Mouse (Mus musculus) MEL (cell line): Measurements from ENCODE around the gene Arhgef5. TPM values are rescaled to one million over a fixed set of nuclear protein-coding genes. Genes with fewer than 3 reads are reported as not detected.
A peak's percentile ranks its signal among the peaks of the same experiment; 100 is the strongest.

ENCODE experiments used
- DNase-seq: peaks from one replicate; pipeline ENCODE4 v3.0.0; 2011; ENCODE audit warnings: low read depth, low spot score
- H3K27ac ChIP-seq: 2 replicates; pipeline ENCODE4 v1.5.1; 2012; ENCODE audit warnings: low read depth, mild to moderate bottlenecking, control low read depth, low read length, moderate library complexity; ENCODE audit not compliant: control insufficient read depth
- H3K27me3 ChIP-seq, 2 experiments: fragments of 150-350 bp in 1 of 2; sonication (generic) in 1 of 2; 2 replicates each; pipeline ENCODE4 v1.6.1; 2012; ENCODE audit warnings: low read length in 2 of 2, mild to moderate bottlenecking in 2 of 2, improper control_type of control experiment in 1 of 2, moderate library complexity in 1 of 2; ENCODE audit not compliant: insufficient read depth in 2 of 2, control insufficient read depth in 1 of 2
- H3K36me3 ChIP-seq, 2 experiments: 2 replicates each; pipeline ENCODE4 v1.6.1; 2012 to 2014; ENCODE audit warnings: low read length in 2 of 2, improper control_type of control experiment in 1 of 2, inconsistent platforms in 1 of 2, mild to moderate bottlenecking in 1 of 2; ENCODE audit not compliant: insufficient read depth in 2 of 2, control insufficient read depth in 1 of 2
- H3K4me1 ChIP-seq, 2 experiments: fragments of 150-350 bp in 1 of 2; sonication (generic) in 1 of 2; 2 replicates each; pipeline ENCODE4 v1.6.1; 2012; ENCODE audit warnings: low read length in 2 of 2, improper control_type of control experiment in 1 of 2, mild to moderate bottlenecking in 1 of 2; ENCODE audit not compliant: insufficient read depth in 2 of 2, control insufficient read depth in 1 of 2
- H3K4me3 ChIP-seq, 2 experiments: fragments of 150-350 bp in 1 of 2; sonication (generic) in 1 of 2; 2 replicates each; pipeline ENCODE4 v1.5.1; 2012; ENCODE audit warnings: low read depth in 2 of 2, low read length in 2 of 2, mild to moderate bottlenecking in 2 of 2, moderate library complexity in 2 of 2, control low read depth in 1 of 2, improper control_type of control experiment in 1 of 2; ENCODE audit not compliant: control insufficient read depth in 1 of 2, insufficient read depth in 1 of 2
- H3K79me2 ChIP-seq: 2 replicates; pipeline ENCODE4 v1.6.1; 2012; ENCODE audit warnings: mild to moderate bottlenecking, low read length, moderate library complexity; ENCODE audit not compliant: control insufficient read depth, poor library complexity, insufficient read depth
- H3K9ac ChIP-seq: 2 replicates; pipeline ENCODE4 v1.6.1; 2012; ENCODE audit warnings: low read depth, mild to moderate bottlenecking, control low read depth, low read length, moderate library complexity; ENCODE audit not compliant: control insufficient read depth, poor library complexity, severe bottlenecking
- H3K9me3 ChIP-seq: fragments of 150-350 bp; sonication (generic); replicated peaks from 2 replicates; pipeline ENCODE4 v1.6.1; 2012; ENCODE audit warnings: mild to moderate bottlenecking, low read length, improper control_type of control experiment, moderate library complexity; ENCODE audit not compliant: insufficient read depth
- BHLHE40 ChIP-seq: IDR thresholded peaks from 2 replicates; pipeline ENCODE4 v1.6.1; 2012; ENCODE audit warnings: low read depth, mild to moderate bottlenecking, inconsistent platforms, low read length, improper control_type of control experiment, borderline replicate concordance
- CHD2 ChIP-seq: IDR thresholded peaks from 2 replicates; pipeline ENCODE4 v1.6.1; 2011; ENCODE audit warnings: low read length, improper control_type of control experiment
- CTCF ChIP-seq, 3 experiments: IDR thresholded peaks in 2 of 3; conservative IDR thresholded peaks in 1 of 3; 2 replicates each; pipeline ENCODE4 v1.5.1; 2011 to 2012; ENCODE audit warnings: low read length in 3 of 3, low read depth in 2 of 3, mild to moderate bottlenecking in 2 of 3, improper control_type of control experiment in 1 of 3, inconsistent platforms in 1 of 3, mixed read lengths in 1 of 3, moderate library complexity in 1 of 3; ENCODE audit not compliant: control insufficient read depth in 1 of 3, insufficient read depth in 1 of 3, poor library complexity in 1 of 3, severe bottlenecking in 1 of 3
- GABPA ChIP-seq: IDR thresholded peaks from 2 replicates; pipeline ENCODE4 v1.6.1; 2012; ENCODE audit warnings: low read depth, mild to moderate bottlenecking, inconsistent platforms, low read length, improper control_type of control experiment, moderate library complexity
- HCFC1 ChIP-seq: IDR thresholded peaks from 2 replicates; pipeline ENCODE4 v1.6.1; 2012; ENCODE audit warnings: low read depth, mild to moderate bottlenecking, inconsistent platforms, low read length, improper control_type of control experiment, moderate library complexity
- MAX ChIP-seq: IDR thresholded peaks from 2 replicates; pipeline ENCODE4 v1.6.1; 2011; ENCODE audit warnings: low read length, improper control_type of control experiment
- MYC ChIP-seq: IDR thresholded peaks from 2 replicates; pipeline ENCODE4 v1.6.1; 2011; ENCODE audit warnings: low read depth, mild to moderate bottlenecking, low read length, improper control_type of control experiment, moderate library complexity
- NRF1 ChIP-seq: IDR thresholded peaks from 2 replicates; pipeline ENCODE4 v1.6.1; 2014; ENCODE audit warnings: low read depth, mild to moderate bottlenecking, inconsistent platforms, low read length, improper control_type of control experiment, moderate library complexity; ENCODE audit not compliant: poor library complexity, insufficient read depth, severe bottlenecking
- POLR2AphosphoS2 ChIP-seq: IDR thresholded peaks from 2 replicates; pipeline ENCODE4 v1.6.1; 2011; ENCODE audit warnings: low read length, improper control_type of control experiment
- POLR2AphosphoS5 ChIP-seq: IDR thresholded peaks from 2 replicates; pipeline ENCODE4 v1.6.1; 2012; ENCODE audit warnings: low read depth, borderline replicate concordance, mild to moderate bottlenecking, inconsistent platforms, low read length, moderate library complexity, mixed read lengths
- RAD21 ChIP-seq: IDR thresholded peaks from 2 replicates; pipeline ENCODE4 v1.6.1; 2011; ENCODE audit warnings: mild to moderate bottlenecking, low read depth, low read length, improper control_type of control experiment
- SIN3A ChIP-seq: IDR thresholded peaks from 2 replicates; pipeline ENCODE4 v1.6.1; 2012; ENCODE audit warnings: low read length, improper control_type of control experiment, inconsistent platforms
- SMC3 ChIP-seq: IDR thresholded peaks from 2 replicates; pipeline ENCODE4 v1.6.1; 2011; ENCODE audit warnings: low read depth, low read length, improper control_type of control experiment
- TBP ChIP-seq: IDR thresholded peaks from 2 replicates; pipeline ENCODE4 v1.8.0; 2011; ENCODE audit warnings: low read depth, low read length, improper control_type of control experiment
- TCF12 ChIP-seq: IDR thresholded peaks from 2 replicates; pipeline ENCODE4 v1.6.1; 2014; ENCODE audit warnings: low read depth, mild to moderate bottlenecking, inconsistent platforms, low read length, improper control_type of control experiment, moderate library complexity
- UBTF ChIP-seq: IDR thresholded peaks from 2 replicates; pipeline ENCODE4 v1.6.1; 2012; ENCODE audit warnings: low read depth, mild to moderate bottlenecking, inconsistent platforms, low read length, improper control_type of control experiment, moderate library complexity, borderline replicate concordance; ENCODE audit not compliant: insufficient read depth
- ZC3H11A ChIP-seq: IDR thresholded peaks from 2 replicates; pipeline ENCODE4 v1.6.1; 2012; ENCODE audit warnings: low read depth, mild to moderate bottlenecking, inconsistent platforms, low read length, improper control_type of control experiment
- ZKSCAN1 ChIP-seq: IDR thresholded peaks from 2 replicates; pipeline ENCODE4 v1.6.1; 2012; ENCODE audit warnings: low read depth, mild to moderate bottlenecking, inconsistent platforms, low read length, improper control_type of control experiment, moderate library complexity
- polyA plus RNA-seq, 2 experiments: library from polyadenylated mRNA; stranded (reverse) in 1 of 2; unstranded in 1 of 2; fragments of >175 nt in 1 of 2; fragments of >200 nt in 1 of 2; gene quantifications; 2 replicates each; pipeline versions ENCODE4 v1.2.1 to v1.2.4; 2012; ENCODE audit warnings: low replicate concordance in 2 of 2, low read depth in 1 of 2; ENCODE audit not compliant: insufficient read length in 2 of 2, insufficient read depth in 1 of 2, missing spikeins in 1 of 2
- total RNA-seq: library from RNA; depleted of rRNA; stranded (reverse); fragments of 300-350 nt; gene quantifications from 2 replicates; pipeline ENCODE4 v1.2.3, GENCODE M21; 2012

Gene Arhgef5
- total and polyA plus RNA-seq, 3 experiments: not detected

DNA sequence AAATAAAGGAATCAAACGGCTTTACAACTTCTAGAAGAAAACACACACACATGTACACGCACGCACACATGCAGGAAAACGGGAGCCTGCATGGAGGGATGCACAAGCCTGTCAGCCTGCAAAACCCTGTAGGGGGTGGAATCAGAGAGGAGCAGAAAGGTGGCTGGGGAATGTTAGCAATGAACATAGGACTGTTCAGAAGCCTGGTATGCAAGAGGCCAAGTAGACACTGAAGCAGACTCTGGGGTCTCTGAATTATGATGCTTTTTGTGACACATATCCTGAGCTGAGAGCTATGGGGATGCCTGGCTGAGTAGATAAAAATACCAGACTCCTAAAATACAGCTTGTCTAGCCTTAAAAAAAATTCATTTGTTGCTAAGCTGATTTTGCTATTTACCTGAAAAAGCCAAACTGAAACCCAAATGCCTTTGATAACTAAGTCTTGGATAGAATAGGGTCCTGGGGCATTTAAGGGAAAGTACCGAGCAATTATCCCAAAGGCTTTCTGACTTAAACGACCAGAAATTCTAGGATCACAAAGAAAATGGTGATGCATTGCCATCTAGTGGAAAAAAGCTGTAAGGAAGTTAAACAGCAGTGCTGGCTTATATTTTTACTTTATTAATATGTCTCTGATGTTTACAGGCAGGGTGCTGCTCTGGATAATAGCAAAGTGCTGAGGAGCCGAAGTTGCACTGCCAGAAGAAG lies 31.6 kb downstream of the Arhgef5 start:
- Histone ChIP-seq H3K4me1 (0 out of 4 replicates have a peak, but pooled peaks cover 0 to 3% of the 10 kb centered on the region in 2 experiments), H3K27me3 (no peaks in the 10 kb centered on the region), H3K4me3 (no peak overlapping the region), H3K27ac (no peak overlapping the region), H3K79me2 (no peaks in the 10 kb centered on the region), H3K36me3 (no peaks in the 10 kb centered on the region), H3K9ac (no peak overlapping the region), H3K9me3 (no peaks in the 10 kb centered on the region)
- TF ChIP-seq RAD21 (peak; percentile 77), ZC3H11A (peak; percentile 45), NRF1 (no peak), CTCF (IDR thresholded peaks at IDR 0.05 in 2 of 3, conservative IDR thresholded peaks at IDR 0.05 in 1 of 3; ENCODE audit: control insufficient read depth in 1 of 3, insufficient read depth in 1 of 3, low read depth in 2 of 3, low read length in 3 of 3, poor library complexity in 1 of 3, severe bottlenecking in 1 of 3) (peak in 2 of 3 experiments; percentile 29 to 69; a peak in 4 of 6 replicates), SMC3 (peak; percentile 57), TCF12 (no peak)
- peak; percentile 53 for DNase-seq

DNA sequence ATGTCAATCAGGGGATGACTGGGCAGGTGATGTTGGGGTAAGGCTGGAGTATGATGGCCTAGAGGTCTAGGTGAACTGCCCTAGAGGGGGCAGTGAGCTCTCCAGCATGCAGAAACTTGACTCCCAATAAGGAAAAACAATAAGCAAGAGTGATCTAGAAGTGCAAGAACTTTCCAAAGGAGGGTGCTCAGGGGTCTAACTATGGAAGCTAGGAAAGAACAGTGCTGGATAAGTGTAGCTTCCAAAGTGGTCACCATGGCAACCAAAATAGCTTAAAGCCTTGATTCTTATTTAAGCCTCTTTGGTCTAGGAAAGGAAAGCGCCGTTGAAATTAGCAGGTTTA lies 32.1 kb downstream of the Arhgef5 start:
- Histone ChIP-seq H3K36me3 (no peaks in the 10 kb centered on the region), H3K27me3 (no peaks in the 10 kb centered on the region), H3K27ac (no peak overlapping the region), H3K79me2 (no peaks in the 10 kb centered on the region), H3K4me3 (no peak overlapping the region), H3K4me1 (0 out of 4 replicates have a peak, but pooled peaks cover 0 to 3% of the 10 kb centered on the region in 2 experiments), H3K9ac (no peak overlapping the region), H3K9me3 (no peaks in the 10 kb centered on the region)
- TF ChIP-seq ZKSCAN1: no peak
- TF ChIP-seq SIN3A: no peak
- DNase-seq: no peak

DNA sequence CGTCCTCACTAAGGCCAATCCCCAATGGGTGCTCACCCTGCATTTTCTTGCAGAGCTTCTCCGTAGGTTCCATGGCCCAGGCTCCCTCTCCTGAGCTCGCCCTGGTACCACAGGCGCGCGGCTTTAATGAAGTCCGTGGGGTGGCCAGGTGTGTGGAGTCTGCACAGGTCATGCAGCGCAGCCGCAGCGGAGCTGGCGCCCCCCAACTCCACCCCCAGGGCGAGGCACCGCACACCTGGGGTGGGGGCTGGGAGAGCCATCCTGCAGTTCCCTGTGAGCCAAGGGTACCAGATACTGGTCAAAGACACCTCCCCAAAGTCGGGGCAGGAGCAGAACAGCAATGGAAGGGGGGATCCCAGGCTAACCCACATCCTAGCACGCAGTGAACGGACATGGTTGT lies 44.1 kb downstream of the Arhgef5 start, which contains the start of gene Nobox:
Gene Nobox (minus strand): TSS at position 101 of the 400 bp plus-strand sequence.
- Histone ChIP-seq H3K4me3 (no peak within 1 kb of the TSS), H3K9ac (no peak within 1 kb of the TSS), H3K27me3 (no peaks in the 10 kb centered on the region; a peak in 1 of 4 replicates), H3K4me1 (no peaks in the 10 kb centered on the region), H3K27ac (no peak within 1 kb of the TSS), H3K79me2 (no peaks in the 10 kb centered on the region), H3K36me3 (no peaks in the 10 kb centered on the region), H3K9me3 (no peaks in the 10 kb centered on the region)
- DNase-seq: no peak
- TF ChIP-seq ZC3H11A (no peak), MYC (no peak), TBP (no peak), BHLHE40 (no peak), HCFC1 (no peak), RAD21 (no peak), CHD2 (no peak), POLR2AphosphoS5 (no peak), GABPA (no peak), MAX (no peak), UBTF (no peak), CTCF (IDR thresholded peaks at IDR 0.05 in 2 of 3, conservative IDR thresholded peaks at IDR 0.05 in 1 of 3; ENCODE audit: control insufficient read depth in 1 of 3, insufficient read depth in 1 of 3, low read depth in 2 of 3, low read length in 3 of 3, poor library complexity in 1 of 3, severe bottlenecking in 1 of 3) (no peak), POLR2AphosphoS2 (no peak), ZKSCAN1 (no peak)
